Mouse (Mus musculus): Measurements from ENCODE around the gene Samd3.

DNA sequence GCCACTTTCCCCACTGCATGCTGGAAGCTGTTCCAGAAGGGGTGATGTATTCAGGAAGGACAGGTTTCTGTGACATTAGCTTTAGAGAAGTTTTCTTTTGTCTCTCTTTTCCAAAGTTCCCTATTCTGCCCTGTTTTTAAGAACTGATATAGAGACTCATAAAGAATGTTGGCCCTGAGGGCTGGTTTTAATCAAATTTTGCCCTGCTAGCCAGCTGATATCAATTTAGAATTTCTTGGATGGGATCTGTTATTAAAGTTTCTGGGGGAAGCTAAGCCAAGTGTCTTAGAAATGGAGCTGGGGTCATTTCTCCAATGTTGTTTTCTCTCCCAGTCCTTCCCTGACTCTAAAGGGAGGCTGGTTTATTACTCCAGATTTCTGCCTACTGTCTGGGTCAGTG lies 38.7 kb upstream of the Samd3 start:
- TF ChIP-seq CTCF (IDR thresholded peaks at IDR 0.05; ENCODE audit: low read depth, low read length) = no peak
- no peak for TF ChIP-seq POLR2A (IDR thresholded peaks at IDR 0.05; ENCODE audit: extremely low read depth, insufficient read depth, low read length)

All from liver, adult 2 months (tissue).